Mouse (Mus musculus): ENCODE data around the gene Slc17a5. TPM values are rescaled to one million over a fixed set of nuclear protein-coding genes. Genes with fewer than 3 reads are reported as not detected.
"Not testable (repeated sequence)": the region's sequence is repeated elsewhere in the genome, so short reads cannot be mapped to it uniquely, and the experiment has no call there.

Slc17a5 gene
- polyA plus RNA-seq, 1 experiment from 2014 or later, result 12.2 TPM

GRCm38 (mm10) chr9:78492254-78492653, 95.6 kb downstream of the Slc17a5 start:
- no peak overlapping the region for H3K4me2 ChIP-seq
- no peak for DNase-seq
- H3K9me3 ChIP-seq (ENCODE audit: low read depth, low read length), result no peaks in the 10 kb centered on the region
- no peaks in the 10 kb centered on the region for H3K27me3 ChIP-seq (ENCODE audit: insufficient read depth, low read length)
- TF ChIP-seq CTCF (IDR thresholded peaks at IDR 0.05; ENCODE audit: low read depth), result no peak
- no peaks in the 10 kb centered on the region for H3K4me1 ChIP-seq (ENCODE audit: insufficient read depth)
- WGBS, result 91% methylated on average over 3 of the region's 3 CpGs
- no peaks in the 10 kb centered on the region for H3K36me3 ChIP-seq (ENCODE audit: insufficient read depth)
- no peak overlapping the region for H3K4me3 ChIP-seq (ENCODE audit: low read depth, low read length)
- no peak for ATAC-seq (ENCODE audit: insufficient read depth)
- no peak overlapping the region for H3K27ac ChIP-seq (ENCODE audit: low read depth)
- H3K9ac ChIP-seq, result no peak overlapping the region

GRCm38 (mm10) chr9:78491169-78491568, 96.7 kb downstream of the Slc17a5 start:
- no peak for DNase-seq
- no peaks in the 10 kb centered on the region for H3K36me3 ChIP-seq (ENCODE audit: insufficient read depth)
- ATAC-seq (ENCODE audit: insufficient read depth), result no peak
- H3K9ac ChIP-seq, result no peak overlapping the region
- H3K27me3 ChIP-seq (ENCODE audit: insufficient read depth, low read length), result no peaks in the 10 kb centered on the region
- no peak for TF ChIP-seq CTCF (IDR thresholded peaks at IDR 0.05; ENCODE audit: low read depth)
- H3K27ac ChIP-seq (ENCODE audit: low read depth), result no peak overlapping the region
- WGBS, result 48% methylated on average over 3 of the region's 3 CpGs
- no peak overlapping the region for H3K4me3 ChIP-seq (ENCODE audit: low read depth, low read length)
- H3K9me3 ChIP-seq (ENCODE audit: low read depth, low read length), result no peaks in the 10 kb centered on the region
- no peaks in the 10 kb centered on the region for H3K4me1 ChIP-seq (ENCODE audit: insufficient read depth)
- H3K4me2 ChIP-seq, result no peak overlapping the region

- peak within 1 kb of the TSS; percentile 69 for H3K27ac ChIP-seq (ENCODE audit: low read depth)
- 1% methylated on average over 15 of the region's 20 CpGs for WGBS
- H3K9ac ChIP-seq, result peak within 1 kb of the TSS; percentile 65
- no peaks in the 10 kb centered on the region for H3K9me3 ChIP-seq (ENCODE audit: low read depth, low read length)
- H3K4me2 ChIP-seq, result peak within 1 kb of the TSS; percentile 74
- peak within 1 kb of the TSS; percentile 41 for H3K4me3 ChIP-seq (ENCODE audit: low read depth, low read length)
- H3K36me3 ChIP-seq (ENCODE audit: insufficient read depth), result no peaks in the 10 kb centered on the region
- DNase-seq, result peak; percentile 71
- peak; percentile 58 for ATAC-seq (ENCODE audit: insufficient read depth)
- no peaks in the 10 kb centered on the region for H3K27me3 ChIP-seq (ENCODE audit: insufficient read depth, low read length)
- H3K4me1 ChIP-seq (ENCODE audit: insufficient read depth), result no peaks in the 10 kb centered on the region
- no peak for TF ChIP-seq CTCF (IDR thresholded peaks at IDR 0.05; ENCODE audit: low read depth)
These were observed 98.9 kb downstream of the Slc17a5 start, which contains the start of gene Eef1a1 for GRCm38 (mm10) chr9:78488890-78489420. Gene Eef1a1, minus strand, starts transcription at chr9:78489151.

GRCm38 (mm10) chr9:78488021-78488420, 99.8 kb downstream of the Slc17a5 start:
- WGBS, result 89% methylated on average over 5 of the region's 5 CpGs

More at GRCm38 (mm10) chr9:78488021-78488420, 99.8 kb downstream of the Slc17a5 start:
- H3K9ac ChIP-seq; H3K9me3 ChIP-seq (ENCODE audit: low read depth, low read length); DNase-seq; H3K4me3 ChIP-seq (ENCODE audit: low read depth, low read length); H3K27me3 ChIP-seq (ENCODE audit: insufficient read depth, low read length); H3K36me3 ChIP-seq (ENCODE audit: insufficient read depth); H3K4me2 ChIP-seq; H3K27ac ChIP-seq (ENCODE audit: low read depth); H3K4me1 ChIP-seq (ENCODE audit: insufficient read depth); ATAC-seq (ENCODE audit: insufficient read depth): not testable (repeated sequence)

Other genes starting within 250 kb of the Slc17a5 start
- 0.21 TPM in 1 of 2 replicates, not detected in the other for gene Gsta2, start 232.3 kb downstream of the Slc17a5 start, polyA plus RNA-seq (2014; fragmentation: Nextera tagmentation; extraction: Ambion mirVana)
- not detected in 2 replicates for gene Dppa5a, start 219.9 kb downstream of the Slc17a5 start, polyA plus RNA-seq (2014; fragmentation: Nextera tagmentation; extraction: Ambion mirVana)
- gene Ooep, start 209.3 kb downstream of the Slc17a5 start, polyA plus RNA-seq (2014; fragmentation: Nextera tagmentation; extraction: Ambion mirVana), result 1.7 and 2.9 TPM in 2 replicates
- 0.14 and 0.18 TPM in 2 replicates for gene Ddx43, start 192.3 kb downstream of the Slc17a5 start, polyA plus RNA-seq (2014; fragmentation: Nextera tagmentation; extraction: Ambion mirVana)
- 3.1 and 3.4 TPM in 2 replicates for gene Cgas, start 144.8 kb downstream of the Slc17a5 start, polyA plus RNA-seq (2014; fragmentation: Nextera tagmentation; extraction: Ambion mirVana)
- 25.0 and 26.8 TPM in 2 replicates for gene Mto1, start 139.8 kb downstream of the Slc17a5 start, polyA plus RNA-seq (2014; fragmentation: Nextera tagmentation; extraction: Ambion mirVana)
- gene Gm17324, start 139.3 kb downstream of the Slc17a5 start, polyA plus RNA-seq (2014; fragmentation: Nextera tagmentation; extraction: Ambion mirVana), result 0.38 and 1.0 TPM in 2 replicates
- 5,431 and 5,487 TPM in 2 replicates for gene Eef1a1, start 98.9 kb downstream of the Slc17a5 start, polyA plus RNA-seq (2014; fragmentation: Nextera tagmentation; extraction: Ambion mirVana)
- gene Cd109, start 27.5 kb upstream of the Slc17a5 start, polyA plus RNA-seq (2014; fragmentation: Nextera tagmentation; extraction: Ambion mirVana), result 14.2 and 14.4 TPM in 2 replicates

Measured in lung, embryonic 14.5 days (tissue).